Mouse (Mus musculus) mouse trophoblast stem cell (cell line): ENCODE results near the gene Klhl31.

Source experiments
- in situ Hi-C, 2 experiments: fragments of 300-500 bp; cut with MseI, MboI; formaldehyde crosslinking; loops; 2 replicates in 1 of 2; 3 replicates in 1 of 2; pipeline ENCODE4 v1.15.1; 2025

The Klhl31 gene

GRCm38 (mm10) chr9:77695586-77695985 lies 59.3 kb downstream of the Klhl31 start:
- in situ Hi-C loops, result no loop called here

- in situ Hi-C loops, result no loop called here
These were observed 67.2 kb downstream of the Klhl31 start for GRCm38 (mm10) chr9:77703476-77703875.

GRCm38 (mm10) chr9:77704108-77704507 lies 67.8 kb downstream of the Klhl31 start:
- in situ Hi-C loops, result no loop called here

GRCm38 (mm10) chr9:77706515-77706914 lies 70.2 kb downstream of the Klhl31 start:
- in situ Hi-C loops, result no loop called here

GRCm38 (mm10) chr9:77707433-77708139 lies 71.3 kb downstream of the Klhl31 start:
- in situ Hi-C loops, result no loop called here

- in situ Hi-C loops, result no loop called here
These were observed 72.7 kb downstream of the Klhl31 start for GRCm38 (mm10) chr9:77708950-77709349.
